Mouse (Mus musculus) kidney, adult 18-20 months (tissue): ENCODE measurements around the gene Inpp5e.
"Not testable (repeated sequence)": the region's sequence is repeated elsewhere in the genome, so short reads cannot be mapped to it uniquely, and the experiment has no call there.

ENCODE experiments used
- DNase-seq: peaks from one replicate; pipeline ENCODE4 v3.0.0; 2021

Gene Inpp5e

GRCm38 (mm10) chr2:26418120-26418519 lies 9.1 kb upstream of the Inpp5e start:
- no peak for DNase-seq

DNA sequence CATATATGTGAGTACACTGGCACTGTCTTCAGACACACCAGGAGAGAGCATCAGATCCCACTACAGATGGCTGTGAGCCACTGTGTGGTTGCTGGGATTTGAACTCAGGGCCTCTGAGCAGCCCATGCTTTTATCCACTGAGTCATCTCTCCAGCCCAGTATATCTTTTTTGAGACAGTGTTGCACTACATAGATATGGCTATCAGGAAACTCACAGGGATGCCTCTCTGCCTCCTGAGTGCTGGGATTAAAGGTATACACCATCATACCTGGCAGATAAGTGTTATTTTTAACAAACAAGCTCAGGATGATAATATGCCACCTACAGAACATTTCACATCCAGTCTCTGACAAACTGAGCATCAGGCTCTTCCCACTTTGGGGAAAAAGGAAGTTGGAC lies 8.1 kb upstream of the Inpp5e start:
- DNase-seq: no peak

- peak; percentile 56 for DNase-seq
Measured at GRCm38 (mm10) chr2:26410931-26411411, 2.0 kb upstream of the Inpp5e start.

DNA sequence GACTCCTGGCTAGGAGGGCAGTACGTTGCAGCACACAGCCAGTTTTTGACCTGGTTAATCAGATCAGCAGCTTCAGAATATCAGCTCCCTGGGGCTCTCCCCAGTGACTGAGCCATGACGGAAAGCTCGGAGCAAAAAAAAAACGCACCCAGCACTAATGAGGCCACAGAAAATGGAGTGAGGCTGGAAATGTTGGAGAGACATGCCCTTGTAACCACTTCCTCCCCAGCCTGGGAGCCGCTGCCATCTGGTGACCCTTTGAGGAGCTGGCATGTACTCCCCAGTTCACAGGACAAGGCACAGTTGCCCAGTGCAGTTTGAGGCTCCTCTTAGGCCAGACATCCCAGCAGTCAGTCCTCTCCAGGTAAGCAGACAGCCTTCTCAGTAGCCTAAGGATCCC lies 1.1 kb upstream of the Inpp5e start:
- no peak for DNase-seq

DNA sequence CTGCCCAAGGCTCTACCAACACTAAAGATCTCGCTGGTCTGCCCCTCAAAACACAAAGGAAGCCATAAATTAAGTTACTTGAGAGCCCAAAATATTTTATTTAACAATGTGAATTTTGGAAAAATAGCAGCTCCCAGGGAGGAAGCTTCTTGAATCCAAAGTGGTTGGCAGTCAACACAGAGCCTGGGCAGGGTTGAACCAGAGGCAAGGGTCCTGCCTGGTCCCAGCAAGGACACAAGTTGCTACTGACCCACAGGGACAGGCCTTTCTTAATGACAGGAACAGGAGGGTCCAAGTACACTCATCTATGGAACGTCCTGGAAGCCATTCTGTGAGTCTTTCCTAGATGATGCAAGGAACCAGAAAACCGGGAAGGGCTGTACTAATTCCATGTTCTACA lies 359 bp upstream of the Inpp5e start:
- no peak for DNase-seq

DNA sequence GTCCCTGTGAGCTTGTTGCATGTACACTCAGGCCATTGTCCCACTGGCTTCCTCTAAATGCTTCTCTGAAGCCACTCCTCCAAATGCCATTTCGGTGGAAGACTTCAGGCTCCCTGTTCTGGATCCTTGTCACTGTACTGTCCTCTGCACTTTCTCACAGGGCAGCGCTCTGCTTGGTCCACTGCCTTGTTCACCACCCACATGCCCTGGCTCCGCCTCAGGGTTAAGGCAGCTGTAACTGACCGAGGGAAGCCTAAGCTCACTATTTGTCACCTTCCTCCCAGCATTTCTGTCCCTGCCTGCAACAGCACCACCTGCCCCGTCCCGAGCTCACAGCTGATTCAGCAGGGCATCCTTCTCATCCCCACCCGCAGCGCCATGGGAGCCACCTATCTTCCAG lies 5.7 kb downstream of the Inpp5e start:
- peak; percentile 57 for DNase-seq

DNA sequence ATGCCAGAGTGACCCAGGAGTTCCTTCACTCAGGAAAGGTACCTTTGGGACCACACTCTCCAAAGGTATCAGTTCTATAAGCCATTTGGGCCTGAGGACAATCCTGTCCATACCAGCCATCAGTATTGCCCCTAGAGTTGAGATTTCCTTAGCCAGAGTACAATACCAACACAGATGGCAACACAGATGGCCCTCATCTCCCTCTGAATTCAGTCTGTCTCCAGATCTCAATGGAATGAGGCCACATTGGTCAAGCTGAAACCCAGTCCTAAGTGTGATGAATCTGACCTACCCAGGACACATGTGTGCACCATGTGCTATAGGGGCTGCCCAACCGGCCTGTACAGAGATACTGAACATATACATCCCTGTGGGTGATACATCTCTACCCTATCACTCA lies 6.7 kb downstream of the Inpp5e start:
- DNase-seq: no peak

- DNase-seq: no peak
Measured at GRCm38 (mm10) chr2:26401023-26401422, 8.0 kb downstream of the Inpp5e start.

GRCm38 (mm10) chr2:26400296-26400695 lies 8.7 kb downstream of the Inpp5e start:
- no peak for DNase-seq

- DNase-seq: peak; percentile 56
Measured at GRCm38 (mm10) chr2:26399647-26400046, 9.4 kb downstream of the Inpp5e start.

DNA sequence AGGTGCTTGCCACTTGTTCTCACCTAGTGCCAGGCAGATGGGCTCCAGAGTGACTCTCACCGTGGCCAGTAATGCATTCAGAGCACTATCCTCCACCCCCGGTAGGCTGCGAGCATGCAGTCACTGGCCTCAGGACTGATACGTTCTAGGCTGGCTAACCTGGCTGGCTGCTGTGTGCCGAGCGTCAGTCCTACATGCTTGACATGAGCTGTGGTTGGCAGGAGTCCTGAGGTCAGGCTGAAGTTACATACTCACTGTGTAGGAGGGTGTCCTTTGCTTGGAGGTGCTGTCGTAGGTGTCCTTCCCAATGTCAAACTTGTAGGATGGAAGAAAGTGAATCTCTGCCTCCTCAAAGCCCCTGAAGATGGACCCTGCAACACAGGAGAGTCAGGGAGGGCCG lies 10.0 kb downstream of the Inpp5e start:
- DNase-seq: peak; percentile 44

DNA sequence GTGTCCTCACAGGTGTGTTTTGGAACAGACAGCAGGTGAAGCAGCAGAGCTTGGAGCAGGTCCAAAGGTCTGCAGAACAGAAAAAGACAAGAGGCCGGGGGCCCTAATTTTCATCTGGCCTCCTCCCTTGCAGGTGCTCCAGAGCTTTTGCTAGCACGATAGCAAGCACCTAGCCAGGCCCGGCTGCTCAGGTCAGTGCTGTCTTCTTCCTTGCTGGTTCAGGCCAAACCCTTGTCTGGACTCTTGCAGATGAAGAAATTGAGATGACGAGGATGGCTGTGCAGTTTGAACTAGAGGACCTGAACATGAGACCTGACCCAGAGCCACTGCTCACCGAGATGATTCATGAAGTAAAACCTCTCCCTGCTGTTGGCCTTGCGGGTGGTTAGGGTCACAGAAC lies 17.4 kb downstream of the Inpp5e start:
- DNase-seq: no peak

DNA sequence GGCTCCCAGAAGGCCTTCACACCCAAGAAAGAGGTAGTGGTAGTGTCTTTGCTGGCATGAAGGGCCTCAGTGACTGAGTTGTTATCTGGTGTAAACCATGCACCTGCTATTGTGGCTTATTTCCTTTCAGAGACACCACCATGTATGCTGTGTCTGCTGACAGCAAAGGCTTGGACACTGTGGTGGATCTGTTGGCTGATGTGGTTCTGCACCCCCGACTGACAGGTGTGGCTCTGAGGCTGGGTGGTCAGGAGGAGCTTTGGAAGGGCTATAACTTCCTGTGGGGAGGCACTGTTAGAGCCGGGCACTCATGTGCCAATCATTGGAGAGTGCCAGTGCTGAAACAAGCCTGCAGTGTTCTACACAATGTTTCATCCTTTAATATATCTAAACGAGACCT lies 18.0 kb downstream of the Inpp5e start:
- DNase-seq: no peak

- DNase-seq: peak; percentile 85
Measured at GRCm38 (mm10) chr2:26389154-26389690, 19.8 kb downstream of the Inpp5e start, which contains the start of the genes Entr1 and Pmpca. Gene Entr1, minus strand, starts transcription at chr2:26389316. Gene Pmpca, plus strand, starts transcription at chr2:26389339.

GRCm38 (mm10) chr2:26388682-26389153 lies 20.3 kb downstream of the Inpp5e start:
- DNase-seq: no peak

DNA sequence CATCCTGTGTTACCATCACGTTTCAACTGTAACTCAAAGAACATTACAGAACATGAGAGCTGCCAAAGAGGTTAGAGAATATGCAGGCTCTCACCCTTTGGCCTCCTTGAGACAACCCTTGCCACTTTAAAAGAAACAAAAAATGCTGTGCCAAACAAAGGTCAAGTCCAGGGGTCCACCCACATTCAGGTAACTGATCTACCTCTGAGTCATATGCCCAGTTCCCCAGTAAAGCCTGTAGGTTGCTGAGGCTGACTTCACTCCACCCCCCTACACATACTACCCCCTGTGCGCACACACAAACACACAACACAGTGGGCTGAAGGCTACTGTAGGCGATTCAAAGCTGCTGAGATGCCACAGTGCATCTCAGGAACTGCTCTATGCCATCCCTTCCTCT lies 21.3 kb downstream of the Inpp5e start:
- peak; percentile 37 for DNase-seq

GRCm38 (mm10) chr2:26380871-26381270 lies 28.1 kb downstream of the Inpp5e start:
- not testable (repeated sequence) for DNase-seq

GRCm38 (mm10) chr2:26380131-26380771 lies 28.8 kb downstream of the Inpp5e start, which contains the start of gene Snapc4:
Gene Snapc4, minus strand, starts transcription at chr2:26380653.
- DNase-seq: peak; percentile 88

- no peak for DNase-seq
Measured at GRCm38 (mm10) chr2:26372396-26372795, 36.6 kb downstream of the Inpp5e start.

DNA sequence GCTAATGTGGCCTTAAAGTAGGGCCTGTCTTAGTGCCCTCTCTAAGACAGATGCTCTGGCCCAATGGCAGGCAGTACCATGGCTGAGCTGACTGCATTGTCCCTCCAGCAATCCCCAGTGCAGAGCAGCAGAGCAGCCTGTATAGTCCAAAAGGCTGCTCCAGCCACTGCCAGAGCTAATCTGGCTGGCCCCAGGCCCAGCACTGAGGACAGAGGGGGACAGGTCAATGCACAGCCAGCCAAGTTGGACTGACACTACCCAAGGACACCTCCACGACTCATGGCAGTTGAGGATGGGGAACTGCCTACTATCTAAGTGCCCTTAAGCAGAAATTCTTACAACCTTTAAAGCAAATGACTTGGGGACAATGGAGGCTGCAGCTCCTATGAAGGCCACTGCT lies 40.4 kb downstream of the Inpp5e start:
- no peak for DNase-seq

DNA sequence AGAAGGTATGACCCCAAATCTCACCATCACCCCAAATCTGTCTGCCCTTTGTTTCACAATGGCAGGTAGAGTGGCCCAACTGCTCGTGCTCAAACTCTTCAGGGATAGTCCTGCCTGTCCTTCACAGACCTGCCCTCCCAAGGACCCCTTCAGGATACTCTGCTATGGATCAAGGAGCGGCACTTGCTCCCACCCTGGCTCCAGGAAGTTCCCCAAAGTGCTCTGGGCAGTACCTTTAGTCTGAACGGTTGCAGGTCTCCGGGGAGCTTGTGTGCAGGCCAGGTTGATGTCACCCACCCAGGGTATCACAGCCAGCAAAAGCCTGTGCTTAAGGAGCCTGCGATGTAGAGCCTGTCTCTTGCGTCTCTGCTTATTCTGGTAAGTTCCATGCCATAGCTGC lies 41.1 kb downstream of the Inpp5e start:
- DNase-seq: no peak

- DNase-seq: peak; percentile 69
Measured at GRCm38 (mm10) chr2:26364738-26365465, 44.1 kb downstream of the Inpp5e start.

GRCm38 (mm10) chr2:26363481-26363880 lies 45.5 kb downstream of the Inpp5e start:
- no peak for DNase-seq

- DNase-seq: no peak
Measured at GRCm38 (mm10) chr2:26362991-26363390, 46.0 kb downstream of the Inpp5e start.
